Mouse (Mus musculus): ENCODE data around the gene Taf5l. TPM values are rescaled to one million over a fixed set of nuclear protein-coding genes. Genes with fewer than 3 reads are reported as not detected.

Taf5l gene
- polyA plus RNA-seq (2012), result 25.7 and 32.3 TPM in 2 replicates

- no peak for TF ChIP-seq GATA1 (IDR thresholded peaks at IDR 0.05; ENCODE audit: low read length)
Observed at GRCm38 (mm10) chr8:124021237-124022227, at the start of gene Taf5l, which contains the start of gene Urb2. Gene Taf5l (minus strand): TSS chr8:124021397. Gene Urb2 (plus strand): TSS chr8:124021508.

- no peak for TF ChIP-seq GATA1 (IDR thresholded peaks at IDR 0.05; ENCODE audit: low read length)
Observed at GRCm38 (mm10) chr8:124070363-124071324, 49.4 kb upstream of the Taf5l start.

GRCm38 (mm10) chr8:124067059-124067750, 46.0 kb upstream of the Taf5l start:
- no peak for TF ChIP-seq GATA1 (IDR thresholded peaks at IDR 0.05; ENCODE audit: low read length)

GRCm38 (mm10) chr8:124066325-124067058, 45.3 kb upstream of the Taf5l start:
- TF ChIP-seq GATA1 (IDR thresholded peaks at IDR 0.05; ENCODE audit: low read length), result no peak

- no peak for TF ChIP-seq GATA1 (IDR thresholded peaks at IDR 0.05; ENCODE audit: low read length)
Observed at GRCm38 (mm10) chr8:124056832-124057655, 35.8 kb upstream of the Taf5l start.

GRCm38 (mm10) chr8:124052568-124052967, 31.4 kb upstream of the Taf5l start:
- TF ChIP-seq GATA1 (IDR thresholded peaks at IDR 0.05; ENCODE audit: low read length), result no peak

GRCm38 (mm10) chr8:124052110-124052509, 30.9 kb upstream of the Taf5l start:
- no peak for TF ChIP-seq GATA1 (IDR thresholded peaks at IDR 0.05; ENCODE audit: low read length)

GRCm38 (mm10) chr8:124045856-124046255, 24.7 kb upstream of the Taf5l start:
- no peak for TF ChIP-seq GATA1 (IDR thresholded peaks at IDR 0.05; ENCODE audit: low read length)

GRCm38 (mm10) chr8:124044931-124045330, 23.7 kb upstream of the Taf5l start:
- no peak for TF ChIP-seq GATA1 (IDR thresholded peaks at IDR 0.05; ENCODE audit: low read length)

- TF ChIP-seq GATA1 (IDR thresholded peaks at IDR 0.05; ENCODE audit: low read length), result no peak
Observed at GRCm38 (mm10) chr8:124044421-124044820, 23.2 kb upstream of the Taf5l start.

- TF ChIP-seq GATA1 (IDR thresholded peaks at IDR 0.05; ENCODE audit: low read length), result no peak
Observed at GRCm38 (mm10) chr8:124042201-124042600, 21.0 kb upstream of the Taf5l start.

GRCm38 (mm10) chr8:124039351-124039750, 18.2 kb upstream of the Taf5l start:
- no peak for TF ChIP-seq GATA1 (IDR thresholded peaks at IDR 0.05; ENCODE audit: low read length)

- no peak for TF ChIP-seq GATA1 (IDR thresholded peaks at IDR 0.05; ENCODE audit: low read length)
Observed at GRCm38 (mm10) chr8:124038121-124038520, 16.9 kb upstream of the Taf5l start.

- TF ChIP-seq GATA1 (IDR thresholded peaks at IDR 0.05; ENCODE audit: low read length), result no peak
Observed at GRCm38 (mm10) chr8:124033400-124033799, 12.2 kb upstream of the Taf5l start.

Measured in G1E-ER4 (cell line).